Mouse (Mus musculus) stomach, postnatal 0 days (tissue): Measurements from ENCODE around the gene Gmeb1.

ENCODE experiments used
- CTCF ChIP-seq: IDR thresholded peaks from 2 replicates; pipeline ENCODE4 v1.5.1; 2016; ENCODE audit warnings: antibody characterized with exemption, low read depth, mild to moderate bottlenecking, moderate library complexity
- EP300 ChIP-seq: optimal IDR thresholded peaks from 2 replicates; pipeline ENCODE3; 2016; ENCODE audit warnings: antibody characterized with exemption

DNA sequence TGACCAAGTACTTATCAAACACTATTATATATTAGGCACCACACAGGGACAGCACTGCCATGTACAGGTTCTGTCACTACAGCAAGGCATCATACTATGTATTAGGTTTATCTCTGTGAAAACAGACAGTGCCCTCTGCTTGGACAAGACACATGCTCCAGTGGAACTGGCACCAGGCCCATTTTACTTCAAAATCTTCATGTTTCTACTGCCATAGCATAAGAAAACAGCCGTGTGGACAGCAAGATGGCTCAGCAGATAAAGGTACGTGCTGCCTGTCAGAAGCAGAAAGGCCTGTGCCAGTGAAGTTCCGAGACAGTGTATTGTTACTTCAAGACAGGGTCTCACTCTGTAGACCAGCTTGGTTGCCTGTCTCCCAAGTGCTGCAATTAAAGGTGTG lies 20.2 kb downstream of the Gmeb1 start:
- TF ChIP-seq CTCF = no peak
- TF ChIP-seq EP300 = no peak
